9 mouse cellular contexts compared by ENCODE assay signal in the genomic region with DNA sequence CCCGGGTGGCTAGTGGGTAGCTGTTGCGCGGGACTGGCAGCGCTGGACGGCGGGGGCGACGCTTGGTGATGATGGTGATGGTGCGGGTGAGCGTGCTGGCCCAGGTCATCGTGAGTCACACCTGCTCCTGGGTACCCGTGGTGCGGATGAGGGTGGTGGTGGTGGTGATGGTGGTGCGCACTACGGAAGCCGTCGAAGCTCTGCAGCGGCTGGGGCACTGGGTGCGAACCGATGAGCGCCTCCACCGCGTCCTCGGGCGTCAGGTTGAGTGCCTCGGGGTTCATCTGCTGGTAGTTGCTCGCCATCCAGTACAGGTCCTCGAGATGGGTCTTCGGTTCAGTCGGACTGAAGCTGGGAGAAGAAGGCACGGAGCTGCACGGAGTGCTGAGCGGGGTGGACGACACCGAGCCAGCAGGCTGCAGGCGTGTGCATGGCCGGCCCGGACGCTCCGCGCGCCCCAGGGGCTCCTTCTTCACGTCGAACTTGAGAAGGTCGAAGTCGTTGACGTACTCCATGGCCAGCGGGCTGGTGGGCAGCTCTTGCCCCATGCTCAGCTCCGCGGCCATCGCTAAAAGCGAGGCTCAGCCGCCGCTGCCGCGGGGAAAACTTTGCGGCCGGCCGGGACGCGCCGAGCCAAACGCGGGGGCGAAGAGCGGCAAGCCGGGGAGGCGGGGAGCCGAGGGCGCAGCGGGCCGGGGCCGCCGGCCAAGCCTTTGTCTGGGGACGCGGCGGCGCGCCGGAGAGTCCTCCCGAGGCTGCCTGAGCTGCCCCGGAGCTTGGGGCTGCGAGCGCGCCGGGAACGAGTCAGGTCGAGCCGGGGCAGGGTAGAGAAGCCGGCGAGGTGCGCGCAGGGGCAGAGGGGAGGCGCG. TPM values are rescaled to one million over a fixed set of nuclear protein-coding genes. Genes with fewer than 3 reads are reported as not detected.
A peak's percentile ranks its signal among the peaks of the same experiment; 100 is the strongest.
DNase-seq lines count a peak whose midpoint lies in the region; ATAC-seq and TF ChIP-seq lines count a peak whose summit lies in the region.
"Had no signal": no experiment of that assay in that cellular context is flagged by ENCODE, and none has a peak within 500 bp of the region (broad histone marks: within the 10 kb centered on the region; RNA-seq: fewer than 3 reads in every experiment).

No protein-coding gene starts in this region.

- DNase-seq in gastrocnemius, adult 2 months: no peak
- DNase-seq in gastrocnemius, postnatal 14 days: no peak
- DNase-seq in ES-CJ7 (ENCODE audit: low read depth, low spot score): peak; percentile 18
- no peak for DNase-seq in forebrain, embryonic 14.5 days (ENCODE audit: low spot score)
- DNase-seq in limb, embryonic 14.5 days (ENCODE audit: low spot score): no peak
- DNase-seq in skeletal muscle tissue, adult 2 months (ENCODE audit: low read depth, low spot score): peak; percentile 34
- no peak for DNase-seq in right cerebral cortex, postnatal 14 days
- no peak for DNase-seq in cerebellum, postnatal 25 days

- TF ChIP-seq POLR2A in limb, embryonic 14.5 days (IDR thresholded peaks at IDR 0.05; ENCODE audit: borderline replicate concordance, extremely low read depth, insufficient read depth, insufficient read length): 0 out of 2 replicates have a peak, but pooled peaks have one; percentile 1

- H3K27ac ChIP-seq in gastrocnemius, adult 2 months: peak overlapping the region; percentile 95
- peak overlapping the region; percentile 94 for H3K27ac ChIP-seq in forebrain, embryonic 14.5 days (ENCODE audit: low read depth, low read length)
- H3K27ac ChIP-seq in limb, embryonic 14.5 days (replicated peaks; ENCODE audit: low read depth, low read length): peak overlapping the region; percentile 81

- H3K9ac ChIP-seq in forebrain, embryonic 14.5 days (ENCODE audit: low read length): peak overlapping the region; percentile 81
- H3K9ac ChIP-seq in limb, embryonic 14.5 days (ENCODE audit: low read depth, low read length, severe bottlenecking): peak overlapping the region; percentile 76

- H3K36me3 ChIP-seq in forebrain, embryonic 14.5 days (ENCODE audit: control insufficient read depth, insufficient read depth, low read length): no peaks in the 10 kb centered on the region
- 0 out of 2 replicates have a peak, but pooled peaks cover 4% of the 10 kb centered on the region for H3K36me3 ChIP-seq in limb, embryonic 14.5 days (ENCODE audit: control insufficient read depth, insufficient read depth, low read length)

- peaks cover 73% of the 10 kb centered on the region for H3K27me3 ChIP-seq in forebrain, embryonic 14.5 days (replicated peaks; ENCODE audit: control insufficient read depth, insufficient read depth, low read length)
- peaks cover 72% of the 10 kb centered on the region for H3K27me3 ChIP-seq in limb, embryonic 14.5 days (ENCODE audit: control insufficient read depth, insufficient read depth, low read length)

- intact Hi-C loops in gastrocnemius, adult 2 months (cut with DNase I): loop anchor here (5.0 to 10.0 kb wide), 4 partner anchors 194 to 1312 kb away; no protein-coding TSS in a partner anchor
- intact Hi-C loops in gastrocnemius, postnatal 14 days (cut with DNase I; ENCODE audit: low total_unique reads): loop anchor here (5.0 kb wide), 1 partner anchor 1314 kb away; no protein-coding TSS in a partner anchor

- H3K9me3 ChIP-seq in forebrain, embryonic 14.5 days (replicated peaks; ENCODE audit: control insufficient read depth, low read length): no peaks in the 10 kb centered on the region
- no peaks in the 10 kb centered on the region for H3K9me3 ChIP-seq in limb, embryonic 14.5 days (ENCODE audit: control insufficient read depth, low read length)

- peak overlapping the region; percentile 94 for H3K4me3 ChIP-seq in gastrocnemius, adult 2 months
- H3K4me3 ChIP-seq in forebrain, embryonic 14.5 days (ENCODE audit: low read depth, low read length): peak overlapping the region; percentile 59
- H3K4me3 ChIP-seq in limb, embryonic 14.5 days (replicated peaks; ENCODE audit: low read length): peak overlapping the region; percentile 67

- ATAC-seq in forebrain, embryonic 14.5 days: peak; percentile 2
- peak; percentile 32; the same call in 1 of the 2 replicates for ATAC-seq in limb, embryonic 14.5 days (ENCODE audit: low FRiP score, low read depth)

- peaks cover 7% of the 10 kb centered on the region; the same call in 1 of the 2 replicates for H3K4me1 ChIP-seq in forebrain, embryonic 14.5 days (ENCODE audit: control insufficient read depth, insufficient read depth, low read length)
- H3K4me1 ChIP-seq in limb, embryonic 14.5 days (ENCODE audit: control insufficient read depth, insufficient read depth, low read length): peaks cover 10% of the 10 kb centered on the region

- WGBS in forebrain, embryonic 14.5 days: under 1% methylated on average over 95 of the region's 95 CpGs
- under 1% methylated on average over 84 of the region's 95 CpGs for WGBS in limb, embryonic 14.5 days

- H3K4me2 ChIP-seq in forebrain, embryonic 14.5 days (ENCODE audit: low read length): peak overlapping the region; percentile 94
- H3K4me2 ChIP-seq in limb, embryonic 14.5 days (replicated peaks; ENCODE audit: low read depth, low read length, severe bottlenecking): peak overlapping the region; percentile 97

- TF ChIP-seq CTCF in gastrocnemius, adult 2 months (IDR thresholded peaks at IDR 0.05): no peak

RNA-seq across cellular contexts. Expression of a gene that starts 0.5 kb away (rescaled TPM):
- total RNA-seq in gastrocnemius, adult 2 months (2021): 10 to 100 TPM; 86.4 to 94.2 TPM
- 10 to 100 TPM; 13.3 to 28.3 TPM for total RNA-seq in gastrocnemius, postnatal 14 days (2021)
- polyA plus RNA-seq in forebrain, embryonic 14.5 days (2014; fragmentation: Nextera tagmentation; extraction: Ambion mirVana): 6.1 and 8.3 TPM in 2 replicates
- 20.8 and 26.8 TPM in 2 replicates for polyA plus RNA-seq in limb, embryonic 14.5 days (2012; rRNA removed)
- 24.5 and 28.3 TPM in 2 replicates for polyA plus RNA-seq in limb, embryonic 14.5 days (2014; fragmentation: Nextera tagmentation; extraction: Ambion mirVana)

RNA-seq across cellular contexts. Expression of a gene that starts 32.4 kb away (rescaled TPM):
- total RNA-seq in gastrocnemius, adult 2 months (2021): 1 to 10 TPM; 4.0 to 8.3 TPM
- total RNA-seq in gastrocnemius, postnatal 14 days (2021): 1 to 10 TPM in 1 of 2 experiments, under 1 TPM in 1; 0.66 to 3.9 TPM
- not detected in 2 replicates for polyA plus RNA-seq in forebrain, embryonic 14.5 days (2014; fragmentation: Nextera tagmentation; extraction: Ambion mirVana)
- polyA plus RNA-seq in limb, embryonic 14.5 days (2012; rRNA removed): 0.29 and 0.49 TPM in 2 replicates
- 0.32 and 0.61 TPM in 2 replicates for polyA plus RNA-seq in limb, embryonic 14.5 days (2014; fragmentation: Nextera tagmentation; extraction: Ambion mirVana)
- polyA plus RNA-seq: gonadal fat pad, adult 2 months had no signal

Comparison
In these comparisons a context has a peak if more than half of its experiments do, and no peak if none do; other contexts are left out.
1. DNase-seq: peak in ES-CJ7 (single experiment) and skeletal muscle tissue, adult 2 months (single experiment); none in gastrocnemius, adult 2 months (single experiment), gastrocnemius, postnatal 14 days (single experiment), forebrain, embryonic 14.5 days (single experiment), limb, embryonic 14.5 days (single experiment), right cerebral cortex, postnatal 14 days (single experiment) and cerebellum, postnatal 25 days (0 of 2).
2. Peak in every context shown above with its lines, with median percentiles within 50 percentile points of each other: H3K27ac ChIP-seq and H3K4me3 ChIP-seq.